In the genomic region with DNA sequence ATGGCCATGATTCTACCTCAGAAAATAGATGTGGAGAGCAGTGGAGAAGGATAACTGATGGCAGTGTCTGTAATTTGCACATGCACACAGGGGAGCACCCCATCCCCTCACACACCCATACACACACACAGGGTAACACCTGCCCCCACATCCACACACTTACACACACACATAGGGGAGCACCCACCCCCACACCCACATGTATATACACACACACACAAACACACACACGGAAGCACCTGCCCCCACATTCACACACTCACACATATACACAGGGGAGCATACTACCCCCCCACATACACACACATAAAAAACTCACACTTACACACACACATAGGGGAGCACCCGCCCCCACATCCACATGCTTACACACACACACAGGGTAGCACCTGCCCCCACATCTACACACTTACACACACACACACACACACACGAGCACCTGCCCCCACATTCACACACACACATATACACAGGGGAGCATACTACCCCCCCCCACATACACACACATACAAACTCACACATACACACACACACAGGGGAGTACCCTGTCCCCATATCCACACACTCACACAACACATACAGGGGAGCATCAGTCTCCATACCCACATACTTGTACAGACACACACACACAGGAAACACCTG, we compare ENCODE assay signal across 24 mouse cellular contexts.
A peak's percentile ranks its signal among the peaks of the same experiment; 100 is the strongest.
DNase-seq lines count a peak whose midpoint lies in the region; ATAC-seq and TF ChIP-seq lines count a peak whose summit lies in the region.
"Had no signal": no experiment of that assay in that cellular context is flagged by ENCODE, and none has a peak within 500 bp of the region (broad histone marks: within the 10 kb centered on the region; RNA-seq: fewer than 3 reads in every experiment).

No protein-coding gene starts in this region.

- TF ChIP-seq EP300 in stomach, postnatal 0 days (optimal IDR thresholded peaks at IDR 0.05): no peak

- no peak overlapping the region for H3K27ac ChIP-seq in embryonic facial prominence, embryonic 11.5 days (replicated peaks; ENCODE audit: low read depth, low read length)
- no peak overlapping the region for H3K27ac ChIP-seq in embryonic facial prominence, embryonic 10.5 days (replicated peaks)
- no peak overlapping the region for H3K27ac ChIP-seq in hindbrain, embryonic 11.5 days (ENCODE audit: low read depth, low read length)
- no peak overlapping the region for H3K27ac ChIP-seq in hindbrain, postnatal 0 days
- H3K27ac ChIP-seq in liver, embryonic 13.5 days: no peak overlapping the region
- H3K27ac ChIP-seq in liver, embryonic 12.5 days: no peak overlapping the region
- no peak overlapping the region for H3K27ac ChIP-seq in stomach, embryonic 15.5 days
- H3K27ac ChIP-seq in stomach, postnatal 0 days (replicated peaks): no peak overlapping the region
- H3K27ac ChIP-seq: gastrocnemius, adult 2 months; heart, embryonic 13.5 days; kidney, postnatal 0 days; limb, embryonic 12.5 days had no signal

- H3K4me3 ChIP-seq in embryonic facial prominence, embryonic 11.5 days (ENCODE audit: low read depth, low read length): no peak overlapping the region
- no peak overlapping the region for H3K4me3 ChIP-seq in embryonic facial prominence, embryonic 10.5 days
- H3K4me3 ChIP-seq in hindbrain, embryonic 11.5 days (ENCODE audit: low read depth, low read length): no peak overlapping the region
- H3K4me3 ChIP-seq in hindbrain, postnatal 0 days (ENCODE audit: low read length): no peak overlapping the region
- H3K4me3 ChIP-seq in liver, embryonic 13.5 days (replicated peaks): no peak overlapping the region
- H3K4me3 ChIP-seq in liver, embryonic 12.5 days: no peak overlapping the region
- H3K4me3 ChIP-seq in stomach, embryonic 15.5 days (replicated peaks): no peak overlapping the region
- no peak overlapping the region for H3K4me3 ChIP-seq in stomach, postnatal 0 days (ENCODE audit: low read depth, low read length)
- H3K4me3 ChIP-seq: gastrocnemius, adult 2 months; heart, embryonic 13.5 days; limb, embryonic 12.5 days; megakaryocyte, embryonic 14.5 days; myocyte had no signal

- peak; percentile 67 for ATAC-seq in embryonic facial prominence, embryonic 11.5 days (replicated peaks; ENCODE audit: insufficient number of reproducible peaks, low FRiP score, low TSS enrichment, low read depth)
- peak; percentile 53 for ATAC-seq in hindbrain, embryonic 11.5 days (ENCODE audit: low FRiP score)
- no peak for ATAC-seq in hindbrain, postnatal 0 days
- 0 out of 2 replicates have a peak, but pooled peaks have one; percentile 34 for ATAC-seq in liver, embryonic 13.5 days (ENCODE audit: low read depth)
- no peak for ATAC-seq in liver, embryonic 12.5 days
- ATAC-seq in stomach, embryonic 15.5 days (ENCODE audit: insufficient read depth, low FRiP score, low read depth): 0 out of 2 replicates have a peak, but pooled peaks have one; percentile 63
- no peak for ATAC-seq in stomach, postnatal 0 days (ENCODE audit: low FRiP score, low TSS enrichment)
- ATAC-seq: activated CD4-positive, CD25-positive, alpha-beta regulatory T cell, adult 4 months; CD4-positive, CD25-positive, alpha-beta regulatory T cell, adult 4 months; intestine, postnatal 0 days; liver, postnatal 0 days had no signal

- no peak for DNase-seq in embryonic facial prominence, embryonic 11.5 days (ENCODE audit: low spot score)
- DNase-seq in embryonic facial prominence, embryonic 10.5 days (ENCODE audit: low spot score): no peak
- DNase-seq in hindbrain, embryonic 11.5 days (ENCODE audit: low spot score): no peak
- DNase-seq in hindbrain, postnatal 0 days (ENCODE audit: low spot score): no peak
- DNase-seq in liver, embryonic 13.5 days: no peak
- no peak for DNase-seq in stomach, postnatal 0 days (ENCODE audit: low spot score)
- DNase-seq: adrenal gland, postnatal 10 days; cerebellum, adult 9-11 months; gastrocnemius, adult 2 months; heart, postnatal 36 days; liver, postnatal 0 days; lung, postnatal 14 days; retina, postnatal 1 day; right cerebral cortex, postnatal 4 days had no signal

- no peak overlapping the region for H3K4me2 ChIP-seq in embryonic facial prominence, embryonic 11.5 days (ENCODE audit: low read depth, low read length)
- no peak overlapping the region for H3K4me2 ChIP-seq in hindbrain, embryonic 11.5 days (replicated peaks; ENCODE audit: low read depth, low read length)
- H3K4me2 ChIP-seq in hindbrain, postnatal 0 days (ENCODE audit: low read depth, low read length): no peak overlapping the region
- H3K4me2 ChIP-seq in liver, embryonic 13.5 days: no peak overlapping the region
- no peak overlapping the region for H3K4me2 ChIP-seq in liver, embryonic 12.5 days
- no peak overlapping the region for H3K4me2 ChIP-seq in stomach, embryonic 15.5 days
- H3K4me2 ChIP-seq in stomach, postnatal 0 days (replicated peaks; ENCODE audit: low read depth): no peak overlapping the region
- H3K4me2 ChIP-seq: heart, embryonic 13.5 days; limb, embryonic 12.5 days had no signal

- H3K4me1 ChIP-seq in embryonic facial prominence, embryonic 11.5 days (ENCODE audit: control insufficient read depth, insufficient read depth, low read length): no peaks in the 10 kb centered on the region
- H3K4me1 ChIP-seq in embryonic facial prominence, embryonic 10.5 days: no peaks in the 10 kb centered on the region
- no peaks in the 10 kb centered on the region for H3K4me1 ChIP-seq in hindbrain, embryonic 11.5 days (replicated peaks; ENCODE audit: control insufficient read depth, insufficient read depth, low read length)
- H3K4me1 ChIP-seq in hindbrain, postnatal 0 days (ENCODE audit: insufficient read depth, low read length): no peaks in the 10 kb centered on the region
- H3K4me1 ChIP-seq in liver, embryonic 13.5 days (replicated peaks): no peaks in the 10 kb centered on the region
- no peaks in the 10 kb centered on the region for H3K4me1 ChIP-seq in liver, embryonic 12.5 days
- no peaks in the 10 kb centered on the region for H3K4me1 ChIP-seq in stomach, embryonic 15.5 days
- H3K4me1 ChIP-seq in stomach, postnatal 0 days (replicated peaks; ENCODE audit: control insufficient read depth, insufficient read depth): no peaks in the 10 kb centered on the region
- H3K4me1 ChIP-seq: heart, embryonic 13.5 days; limb, embryonic 12.5 days; megakaryocyte, embryonic 14.5 days had no signal

- H3K9ac ChIP-seq in embryonic facial prominence, embryonic 11.5 days (replicated peaks; ENCODE audit: low read length): no peak overlapping the region
- H3K9ac ChIP-seq in hindbrain, embryonic 11.5 days (ENCODE audit: low read depth, low read length): no peak overlapping the region
- H3K9ac ChIP-seq in hindbrain, postnatal 0 days (replicated peaks; ENCODE audit: low read length): no peak overlapping the region
- H3K9ac ChIP-seq in liver, embryonic 13.5 days: no peak overlapping the region
- H3K9ac ChIP-seq in liver, embryonic 12.5 days: no peak overlapping the region
- H3K9ac ChIP-seq in stomach, embryonic 15.5 days: no peak overlapping the region
- no peak overlapping the region for H3K9ac ChIP-seq in stomach, postnatal 0 days (ENCODE audit: low read length)
- H3K9ac ChIP-seq: heart, embryonic 13.5 days; limb, embryonic 12.5 days; liver, postnatal 0 days had no signal

- no peaks in the 10 kb centered on the region for H3K27me3 ChIP-seq in embryonic facial prominence, embryonic 11.5 days (ENCODE audit: control insufficient read depth, insufficient read depth, low read length)
- H3K27me3 ChIP-seq in embryonic facial prominence, embryonic 10.5 days (replicated peaks; ENCODE audit: low read depth, poor library complexity, severe bottlenecking): no peaks in the 10 kb centered on the region
- no peaks in the 10 kb centered on the region for H3K27me3 ChIP-seq in hindbrain, embryonic 11.5 days (ENCODE audit: control insufficient read depth, insufficient read depth, low read length)
- no peaks in the 10 kb centered on the region for H3K27me3 ChIP-seq in hindbrain, postnatal 0 days (ENCODE audit: insufficient read depth, low read length)
- no peaks in the 10 kb centered on the region for H3K27me3 ChIP-seq in liver, embryonic 13.5 days
- no peaks in the 10 kb centered on the region for H3K27me3 ChIP-seq in liver, embryonic 12.5 days (replicated peaks)
- no peaks in the 10 kb centered on the region for H3K27me3 ChIP-seq in stomach, embryonic 15.5 days (replicated peaks)
- H3K27me3 ChIP-seq in stomach, postnatal 0 days (ENCODE audit: control insufficient read depth, insufficient read depth, low read length): no peaks in the 10 kb centered on the region
- H3K27me3 ChIP-seq: heart, embryonic 13.5 days; limb, embryonic 12.5 days; megakaryocyte, embryonic 14.5 days had no signal

- H3K9me3 ChIP-seq in embryonic facial prominence, embryonic 11.5 days (replicated peaks; ENCODE audit: control insufficient read depth, low read length): no peaks in the 10 kb centered on the region
- H3K9me3 ChIP-seq in embryonic facial prominence, embryonic 10.5 days: no peaks in the 10 kb centered on the region
- no peaks in the 10 kb centered on the region for H3K9me3 ChIP-seq in hindbrain, embryonic 11.5 days (ENCODE audit: control insufficient read depth, low read length)
- H3K9me3 ChIP-seq in hindbrain, postnatal 0 days (ENCODE audit: low read length): 0 out of 2 replicates have a peak, but pooled peaks cover 3% of the 10 kb centered on the region
- no peaks in the 10 kb centered on the region for H3K9me3 ChIP-seq in liver, embryonic 13.5 days (replicated peaks)
- H3K9me3 ChIP-seq in liver, embryonic 12.5 days (replicated peaks): no peaks in the 10 kb centered on the region
- no peaks in the 10 kb centered on the region for H3K9me3 ChIP-seq in stomach, embryonic 15.5 days
- H3K9me3 ChIP-seq in stomach, postnatal 0 days (ENCODE audit: control insufficient read depth, low read length): no peaks in the 10 kb centered on the region
- H3K9me3 ChIP-seq: heart, embryonic 13.5 days; megakaryocyte, embryonic 14.5 days had no signal

- TF ChIP-seq CTCF in hindbrain, postnatal 0 days (IDR thresholded peaks at IDR 0.05; ENCODE audit: low read depth): no peak
- no peak for TF ChIP-seq CTCF in stomach, postnatal 0 days (IDR thresholded peaks at IDR 0.05; ENCODE audit: low read depth)

- WGBS in embryonic facial prominence, embryonic 11.5 days: 76% methylated on average over 3 of the region's 3 CpGs
- 79% methylated on average over 3 of the region's 3 CpGs for WGBS in embryonic facial prominence, embryonic 10.5 days
- 90% methylated on average over 3 of the region's 3 CpGs for WGBS in hindbrain, embryonic 11.5 days
- WGBS in hindbrain, postnatal 0 days: 84% methylated on average over 3 of the region's 3 CpGs
- 61% methylated on average over 3 of the region's 3 CpGs for whole genome bisulfite sequencing in liver, embryonic 13.5 days (ENCODE audit: insufficient replicate concordance)
- WGBS in liver, embryonic 12.5 days (ENCODE audit: insufficient replicate concordance): 58% methylated on average over 3 of the region's 3 CpGs
- 88% methylated on average over 3 of the region's 3 CpGs for WGBS in stomach, embryonic 15.5 days
- 86% methylated on average over 3 of the region's 3 CpGs for WGBS in stomach, postnatal 0 days

- H3K36me3 ChIP-seq in embryonic facial prominence, embryonic 11.5 days (replicated peaks; ENCODE audit: control insufficient read depth, insufficient read depth, low read depth, low read length): no peaks in the 10 kb centered on the region
- H3K36me3 ChIP-seq in embryonic facial prominence, embryonic 10.5 days (replicated peaks): no peaks in the 10 kb centered on the region
- H3K36me3 ChIP-seq in hindbrain, embryonic 11.5 days (ENCODE audit: control insufficient read depth, insufficient read depth, low read length): no peaks in the 10 kb centered on the region
- no peaks in the 10 kb centered on the region for H3K36me3 ChIP-seq in hindbrain, postnatal 0 days (ENCODE audit: insufficient read depth, low read length)
- H3K36me3 ChIP-seq in liver, embryonic 13.5 days: no peaks in the 10 kb centered on the region
- no peaks in the 10 kb centered on the region for H3K36me3 ChIP-seq in liver, embryonic 12.5 days
- H3K36me3 ChIP-seq in stomach, embryonic 15.5 days: no peaks in the 10 kb centered on the region
- no peaks in the 10 kb centered on the region for H3K36me3 ChIP-seq in stomach, postnatal 0 days (ENCODE audit: control insufficient read depth, insufficient read depth, low read length)
- H3K36me3 ChIP-seq: heart, embryonic 13.5 days; limb, embryonic 12.5 days had no signal

Comparison
In these comparisons a context has a peak if more than half of its experiments do, and no peak if none do; other contexts are left out.
1. ATAC-seq: peak in embryonic facial prominence, embryonic 11.5 days (single experiment), hindbrain, embryonic 11.5 days (single experiment), liver, embryonic 13.5 days (single experiment) and stomach, embryonic 15.5 days (single experiment); none in hindbrain, postnatal 0 days (single experiment), liver, embryonic 12.5 days (single experiment) and stomach, postnatal 0 days (single experiment).